Mouse (Mus musculus) lung, adult 2 months (tissue): ENCODE data around the gene Paxx.

ENCODE experiments used
- CTCF ChIP-seq: fragments of 200-500 bp; IDR thresholded peaks from 2 replicates; pipeline ENCODE4 v1.5.1; 2011; ENCODE audit warnings: mild to moderate bottlenecking, low read length, control low read depth; ENCODE audit not compliant: insufficient read depth
- POLR2A ChIP-seq: fragments of 200-500 bp; IDR thresholded peaks from 2 replicates; pipeline ENCODE4 v1.6.1; 2011; ENCODE audit warnings: low read depth, mild to moderate bottlenecking, control low read depth, low read length, borderline replicate concordance; ENCODE audit errors: extremely low read depth

- no peak for TF ChIP-seq CTCF
- TF ChIP-seq POLR2A: no peak
Measured at GRCm38 (mm10) chr2:25501593-25502486, 40.9 kb upstream of the Paxx start, which contains the start of gene C8g.
